Mouse (Mus musculus): ENCODE measurements at regions not wholly inside any gene's neighbourhood (a gene's known extent, or its start where the extent isn't known, plus 50 kb on each side); places are given as distances from the start of the nearest gene placed in this dataset.

DNA sequence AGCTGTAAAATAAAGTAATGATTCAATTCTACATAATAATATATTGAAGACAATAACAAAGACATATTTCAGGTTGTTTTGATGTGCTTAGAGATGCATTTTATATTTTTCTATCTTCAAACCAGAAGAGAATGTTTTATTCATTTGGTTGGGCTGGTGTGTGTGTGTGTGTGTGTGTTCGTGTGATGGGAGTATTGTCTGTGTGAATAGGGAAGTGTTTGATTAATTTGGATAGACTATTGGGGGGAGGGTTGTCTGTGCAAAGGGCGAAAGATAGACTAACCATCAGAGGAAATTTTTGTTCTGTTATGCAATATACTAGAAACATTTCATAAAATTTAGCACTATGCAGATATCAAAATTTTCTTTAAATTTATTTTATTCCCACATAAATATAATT is 776.8 kb upstream of the Gm8797 start:
- no peak overlapping the region for H3K27ac ChIP-seq
- no peaks in the 10 kb centered on the region for H3K9me3 ChIP-seq
- no peak for ATAC-seq (ENCODE audit: low FRiP score, low read depth)
- H3K4me1 ChIP-seq: no peaks in the 10 kb centered on the region
- no peak overlapping the region for H3K4me2 ChIP-seq (replicated peaks)
- H3K27me3 ChIP-seq: no peaks in the 10 kb centered on the region
- no peaks in the 10 kb centered on the region for H3K36me3 ChIP-seq
- H3K4me3 ChIP-seq: no peak overlapping the region
- no peak overlapping the region for H3K9ac ChIP-seq
- 82% methylated on average over 2 of the region's 2 CpGs for WGBS

GRCm38 (mm10) chr3:4974659-4975058 is 775.9 kb upstream of the Gm8797 start:
- ATAC-seq (ENCODE audit: low FRiP score, low read depth): no peak
- 14% methylated on average over 1 of the region's 1 CpGs for WGBS
- no peaks in the 10 kb centered on the region for H3K4me1 ChIP-seq
- no peaks in the 10 kb centered on the region for H3K9me3 ChIP-seq
- no peak overlapping the region for H3K4me3 ChIP-seq
- H3K36me3 ChIP-seq: no peaks in the 10 kb centered on the region
- no peak overlapping the region for H3K4me2 ChIP-seq (replicated peaks)
- H3K27ac ChIP-seq: no peak overlapping the region
- no peaks in the 10 kb centered on the region for H3K27me3 ChIP-seq
- H3K9ac ChIP-seq: no peak overlapping the region

DNA sequence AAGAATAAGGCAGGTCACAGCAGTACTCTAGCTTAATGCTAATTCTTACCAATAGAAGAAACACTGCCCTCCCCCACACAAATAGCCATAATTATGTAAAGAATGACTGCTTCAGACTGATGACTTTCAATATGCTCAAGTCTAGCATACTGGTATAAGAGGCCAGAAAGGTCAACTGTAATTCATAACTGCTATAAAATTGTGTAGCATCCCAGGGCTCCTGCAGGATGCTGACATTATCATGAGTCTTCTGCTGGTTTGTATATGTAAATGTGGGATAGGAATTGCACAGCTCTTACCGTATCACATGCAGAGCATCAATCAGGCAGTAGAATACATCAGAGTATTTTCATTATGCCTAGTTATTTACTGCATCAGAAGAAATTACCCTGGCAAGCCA is 774.3 kb upstream of the Gm8797 start:
- Histone ChIP-seq H3K9me3 (no peaks in the 10 kb centered on the region), H3K27me3 (no peaks in the 10 kb centered on the region), H3K27ac (no peak overlapping the region), H3K4me3 (no peak overlapping the region), H3K4me1 (no peaks in the 10 kb centered on the region), H3K36me3 (no peaks in the 10 kb centered on the region), H3K4me2 (replicated peaks) (no peak overlapping the region), H3K9ac (no peak overlapping the region)
- WGBS: 83% methylated on average over 1 of the region's 1 CpGs
- no peak for ATAC-seq (ENCODE audit: low FRiP score, low read depth)

GRCm38 (mm10) chr3:5017742-5018141 is 732.9 kb upstream of the Gm8797 start:
- H3K36me3 ChIP-seq: no peaks in the 10 kb centered on the region
- 55% methylated on average over 3 of the region's 3 CpGs for WGBS
- H3K27me3 ChIP-seq: no peaks in the 10 kb centered on the region
- H3K27ac ChIP-seq: no peak overlapping the region
- H3K4me2 ChIP-seq (replicated peaks): no peak overlapping the region
- no peak overlapping the region for H3K4me3 ChIP-seq
- no peak for ATAC-seq (ENCODE audit: low FRiP score, low read depth)
- H3K9me3 ChIP-seq: no peaks in the 10 kb centered on the region
- H3K4me1 ChIP-seq: no peaks in the 10 kb centered on the region
- H3K9ac ChIP-seq: no peak overlapping the region
